Mouse (Mus musculus) right cerebral cortex, postnatal 10 days (tissue): ENCODE results near the gene Gm48552.
A peak's percentile ranks its signal among the peaks of the same experiment; 100 is the strongest.

Experiments used
- DNase-seq, 2 experiments: peaks; one replicate each; pipeline ENCODE4 v3.0.0; 2021; ENCODE audit warnings: low spot score in 2 of 2

Gene Gm48552

GRCm38 (mm10) chr10:81431526-81432168 lies 42.8 kb downstream of the Gm48552 start:
- peak; percentile 78 to 84 for DNase-seq

- DNase-seq, result no peak
Measured at GRCm38 (mm10) chr10:81432169-81432867, 43.5 kb downstream of the Gm48552 start.

- peak; percentile 97 to 99 for DNase-seq
Measured at GRCm38 (mm10) chr10:81432868-81433262, 44.1 kb downstream of the Gm48552 start.

- DNase-seq, result peak; percentile 39 to 59
Measured at GRCm38 (mm10) chr10:81433541-81434289, 44.9 kb downstream of the Gm48552 start.

- DNase-seq, result peak; percentile 20 to 41
Measured at GRCm38 (mm10) chr10:81434361-81435263, 45.8 kb downstream of the Gm48552 start.

- peak; percentile 90 to 92 for DNase-seq
Measured at GRCm38 (mm10) chr10:81435436-81435835, 46.6 kb downstream of the Gm48552 start.
